Mouse (Mus musculus) liver, postnatal 0 days (tissue): ENCODE measurements around the gene Myo18a.

ENCODE experiments used
- CTCF ChIP-seq: sonication (generic); IDR thresholded peaks from 2 replicates; pipeline ENCODE4 v1.5.1; 2016; ENCODE audit warnings: antibody characterized with exemption, low read depth
- EP300 ChIP-seq: IDR thresholded peaks from 2 replicates; pipeline ENCODE4 v1.6.1; 2016; ENCODE audit warnings: antibody characterized with exemption, low read depth, mild to moderate bottlenecking

GRCm38 (mm10) chr11:77913505-77913904, 150.5 kb downstream of the Myo18a start:
- TF ChIP-seq CTCF (no peak), EP300 (no peak)
